Mouse (Mus musculus): ENCODE results near the gene Crispld2. TPM values are rescaled to one million over a fixed set of nuclear protein-coding genes. Genes with fewer than 3 reads are reported as not detected.

The Crispld2 gene
- total RNA-seq (2014; fragmentation: Nextera tagmentation) (0.24 and 0.45 TPM in 2 replicates), total RNA-seq (2017) (2.8 and 3.7 TPM in 2 replicates), polyA plus RNA-seq (2012) (0.23 and 0.24 TPM in 2 replicates)

DNA sequence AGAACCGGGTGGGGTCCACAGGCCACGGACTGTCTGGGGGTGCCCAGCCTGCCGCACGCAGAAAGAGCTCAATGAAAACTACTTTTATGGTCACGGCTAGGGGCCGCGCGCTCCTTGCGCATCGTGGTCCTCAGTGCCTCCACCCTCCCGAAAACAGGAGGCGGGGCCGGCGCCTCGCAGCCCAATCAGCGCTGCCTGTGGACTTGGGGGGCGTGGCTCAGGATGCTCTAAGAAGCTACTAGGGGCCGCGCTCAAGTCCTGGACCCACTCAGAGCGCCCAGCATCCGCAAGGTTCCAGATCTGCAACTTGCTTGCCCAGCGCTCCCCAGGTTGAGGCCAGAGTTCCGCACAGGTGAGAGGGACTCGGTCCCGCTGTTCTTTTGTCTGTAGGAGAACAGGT lies at the start of gene Crispld2:
Gene Crispld2, plus strand, starts transcription at position 190 of the 400 bp plus-strand sequence.
- Histone ChIP-seq H3K9me3 (replicated peaks) (no peaks in the 10 kb centered on the region), H3K36me3 (replicated peaks) (no peaks in the 10 kb centered on the region), H3K27me3 (ENCODE audit: insufficient read depth, low read length) (peaks cover 52% of the 10 kb centered on the region), H3K4me1 (ENCODE audit: insufficient read depth, low read depth, low read length) (no peaks in the 10 kb centered on the region), H3K4me3 (ENCODE audit: low read depth, low read length) (no peak within 1 kb of the TSS)
- ATAC-seq (ENCODE audit: extremely low read depth, insufficient number of reproducible peaks, low FRiP score, poor library complexity, severe bottlenecking) (no peak), DNase-seq (ENCODE audit: low spot score) (no peak)
- no peak for TF ChIP-seq CTCF (IDR thresholded peaks at IDR 0.05; ENCODE audit: low read depth, low read length)
- no peak for TF ChIP-seq GATA1 (IDR thresholded peaks at IDR 0.05; ENCODE audit: borderline replicate concordance, low read length)
- no peak for TF ChIP-seq TAL1 (conservative IDR thresholded peaks at IDR 0.05; ENCODE audit: low read depth, low read length)

DNA sequence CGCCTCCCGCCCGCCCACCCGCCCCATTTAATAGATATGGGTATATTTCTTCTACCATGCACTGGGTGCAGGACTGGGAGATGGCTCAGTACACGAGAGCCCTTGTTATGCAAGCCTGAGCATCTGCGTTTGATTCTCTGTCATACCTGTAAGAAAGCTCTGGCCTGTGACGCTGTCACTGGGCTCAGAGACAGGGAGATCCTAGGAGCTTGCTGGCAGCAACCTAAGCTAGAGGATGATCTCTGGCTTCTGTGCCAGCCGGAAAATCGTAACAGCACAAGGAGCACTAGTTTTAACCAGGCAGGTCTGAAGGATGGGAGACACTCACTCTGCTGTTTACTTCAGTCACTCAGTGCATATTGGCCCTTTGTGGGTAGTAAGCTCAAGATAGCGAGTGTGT lies 48.6 kb upstream of the Crispld2 start:
- Histone ChIP-seq H3K9me3 (replicated peaks) (no peaks in the 10 kb centered on the region), H3K36me3 (replicated peaks) (peaks cover 100% of the 10 kb centered on the region), H3K4me3 (ENCODE audit: low read depth, low read length) (no peak overlapping the region), H3K27me3 (ENCODE audit: insufficient read depth, low read length) (no peaks in the 10 kb centered on the region), H3K4me1 (ENCODE audit: insufficient read depth, low read depth, low read length) (peaks cover 33% of the 10 kb centered on the region)
- TF ChIP-seq CTCF (IDR thresholded peaks at IDR 0.05; ENCODE audit: low read depth, low read length) = no peak
- no peak for TF ChIP-seq GATA1 (IDR thresholded peaks at IDR 0.05; ENCODE audit: borderline replicate concordance, low read length)
- no peak for TF ChIP-seq TAL1 (conservative IDR thresholded peaks at IDR 0.05; ENCODE audit: low read depth, low read length)
- ATAC-seq (ENCODE audit: extremely low read depth, insufficient number of reproducible peaks, low FRiP score, poor library complexity, severe bottlenecking) = no peak
- no peak for DNase-seq (ENCODE audit: low spot score)

DNA sequence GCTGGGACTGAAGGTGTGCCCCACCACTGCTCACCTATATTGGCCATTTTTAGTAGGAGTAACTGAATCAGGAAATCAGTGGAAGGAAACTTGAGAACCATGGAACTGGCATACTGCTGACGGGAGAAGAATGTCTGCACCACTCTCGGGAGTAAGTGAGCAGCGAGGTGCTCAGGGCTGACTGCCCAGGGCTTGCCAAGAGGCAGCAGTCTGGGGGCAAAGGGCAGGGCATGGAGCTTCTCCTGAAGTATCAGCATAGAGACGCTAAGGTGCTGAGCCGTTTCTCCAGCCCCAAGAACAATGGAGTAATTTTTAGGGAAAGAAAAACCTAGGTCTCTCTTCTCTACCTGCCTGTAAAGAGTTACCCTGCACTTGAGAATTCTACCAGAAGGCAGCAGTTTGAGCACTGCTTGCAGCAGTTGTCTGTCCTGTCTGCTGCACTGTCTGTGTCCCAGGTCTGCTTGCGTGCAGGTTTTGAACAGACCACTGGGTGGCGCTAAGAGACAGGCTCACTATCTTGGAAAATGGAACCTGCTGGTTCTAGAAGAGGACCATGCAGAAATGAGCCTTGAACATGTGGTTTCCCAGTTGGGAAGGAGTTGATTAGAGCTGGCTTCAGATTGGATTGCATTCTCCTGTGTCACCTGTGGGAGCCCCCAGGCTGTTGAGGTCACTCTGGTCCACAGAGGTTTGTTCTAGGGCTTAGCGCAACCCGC lies 48.0 kb upstream of the Crispld2 start:
- Histone ChIP-seq H3K36me3 (replicated peaks) (peaks cover 100% of the 10 kb centered on the region), H3K4me3 (ENCODE audit: low read depth, low read length) (no peak overlapping the region), H3K9me3 (replicated peaks) (no peaks in the 10 kb centered on the region), H3K27me3 (ENCODE audit: insufficient read depth, low read length) (no peaks in the 10 kb centered on the region), H3K4me1 (ENCODE audit: insufficient read depth, low read depth, low read length) (peaks cover 33% of the 10 kb centered on the region)
- DNase-seq (ENCODE audit: low spot score) = peak; percentile 55
- TF ChIP-seq CTCF (IDR thresholded peaks at IDR 0.05; ENCODE audit: low read depth, low read length) (peak; percentile 76), POLR2AphosphoS5 (IDR thresholded peaks at IDR 0.05; ENCODE audit: insufficient replicate concordance, low read depth, low read length) (no peak), TAL1 (conservative IDR thresholded peaks at IDR 0.05; ENCODE audit: low read depth, low read length) (no peak), GATA1 (IDR thresholded peaks at IDR 0.05; ENCODE audit: borderline replicate concordance, low read length) (no peak), GATA2 (IDR thresholded peaks at IDR 0.05; ENCODE audit: borderline replicate concordance, low read depth, low read length) (no peak)
- peak; percentile 48; the same call in 1 of the 2 replicates for ATAC-seq (ENCODE audit: extremely low read depth, insufficient number of reproducible peaks, low FRiP score, poor library complexity, severe bottlenecking)

DNA sequence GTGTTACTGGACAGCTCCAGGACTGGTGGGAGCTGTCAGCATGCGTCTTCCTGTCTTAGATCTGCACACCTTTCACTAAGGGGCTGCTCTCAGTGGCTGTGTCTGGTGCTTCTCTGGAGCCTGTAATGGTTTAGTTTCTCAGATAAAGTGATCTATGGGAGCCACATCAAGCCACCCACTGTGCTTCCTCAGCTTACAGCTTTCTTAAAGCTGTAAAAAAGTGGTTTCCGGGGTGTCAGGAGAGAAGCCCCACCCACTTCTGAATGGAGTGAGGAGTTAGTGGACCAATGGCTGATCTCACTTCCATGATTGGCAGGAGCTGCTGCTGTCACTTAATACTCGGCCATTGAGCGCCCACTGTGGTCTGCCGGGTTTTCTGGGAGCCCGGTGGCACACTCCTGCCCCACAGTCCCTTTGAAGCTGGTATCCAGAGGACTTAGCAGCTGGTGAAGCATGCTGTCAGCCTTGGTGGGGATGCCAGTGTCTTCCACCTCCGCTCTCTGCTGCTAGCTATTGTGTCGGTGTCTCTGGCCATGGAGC lies 45.8 kb upstream of the Crispld2 start:
- H3K36me3 ChIP-seq (replicated peaks) = peaks cover 98% of the 10 kb centered on the region
- TF ChIP-seq GATA1 (IDR thresholded peaks at IDR 0.05; ENCODE audit: borderline replicate concordance, low read length) (no peak), CTCF (IDR thresholded peaks at IDR 0.05; ENCODE audit: low read depth, low read length) (no peak), POLR2AphosphoS5 (IDR thresholded peaks at IDR 0.05; ENCODE audit: insufficient replicate concordance, low read depth, low read length) (no peak), GATA2 (IDR thresholded peaks at IDR 0.05; ENCODE audit: borderline replicate concordance, low read depth, low read length) (no peak), TAL1 (conservative IDR thresholded peaks at IDR 0.05; ENCODE audit: low read depth, low read length) (no peak)
- no peaks in the 10 kb centered on the region for H3K9me3 ChIP-seq (replicated peaks)
- H3K4me1 ChIP-seq (ENCODE audit: insufficient read depth, low read depth, low read length) = peaks cover 28% of the 10 kb centered on the region
- no peak for ATAC-seq (ENCODE audit: extremely low read depth, insufficient number of reproducible peaks, low FRiP score, poor library complexity, severe bottlenecking)
- H3K27me3 ChIP-seq (ENCODE audit: insufficient read depth, low read length) = no peaks in the 10 kb centered on the region
- DNase-seq (ENCODE audit: low spot score) = no peak
- H3K4me3 ChIP-seq (ENCODE audit: low read depth, low read length) = no peak overlapping the region

DNA sequence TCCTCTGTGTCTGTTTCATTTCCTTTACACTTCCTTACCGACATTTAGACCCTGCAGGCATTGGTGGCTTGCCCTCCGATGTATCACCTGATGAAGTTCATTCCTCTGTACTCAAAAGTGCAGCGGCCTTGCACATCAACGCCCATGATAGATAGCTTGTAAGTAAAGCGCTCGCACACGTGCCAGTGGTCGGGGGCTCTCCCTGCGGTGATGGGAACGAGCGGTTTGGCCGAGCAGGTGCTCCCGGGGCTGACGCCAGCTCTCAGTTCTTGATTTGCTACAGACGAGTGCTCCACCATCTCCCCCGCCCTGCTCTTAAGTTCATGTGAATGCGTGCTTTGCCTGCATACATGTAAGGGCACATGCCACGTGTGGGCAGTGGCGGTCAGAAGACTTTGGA lies 44.6 kb upstream of the Crispld2 start:
- Histone ChIP-seq H3K27me3 (ENCODE audit: insufficient read depth, low read length) (no peaks in the 10 kb centered on the region), H3K4me3 (ENCODE audit: low read depth, low read length) (no peak overlapping the region), H3K36me3 (replicated peaks) (peaks cover 98% of the 10 kb centered on the region), H3K9me3 (replicated peaks) (no peaks in the 10 kb centered on the region), H3K4me1 (ENCODE audit: insufficient read depth, low read depth, low read length) (peaks cover 24% of the 10 kb centered on the region)
- TF ChIP-seq GATA2 (IDR thresholded peaks at IDR 0.05; ENCODE audit: borderline replicate concordance, low read depth, low read length) = no peak
- ATAC-seq (ENCODE audit: extremely low read depth, insufficient number of reproducible peaks, low FRiP score, poor library complexity, severe bottlenecking) = no peak
- no peak for DNase-seq (ENCODE audit: low spot score)

DNA sequence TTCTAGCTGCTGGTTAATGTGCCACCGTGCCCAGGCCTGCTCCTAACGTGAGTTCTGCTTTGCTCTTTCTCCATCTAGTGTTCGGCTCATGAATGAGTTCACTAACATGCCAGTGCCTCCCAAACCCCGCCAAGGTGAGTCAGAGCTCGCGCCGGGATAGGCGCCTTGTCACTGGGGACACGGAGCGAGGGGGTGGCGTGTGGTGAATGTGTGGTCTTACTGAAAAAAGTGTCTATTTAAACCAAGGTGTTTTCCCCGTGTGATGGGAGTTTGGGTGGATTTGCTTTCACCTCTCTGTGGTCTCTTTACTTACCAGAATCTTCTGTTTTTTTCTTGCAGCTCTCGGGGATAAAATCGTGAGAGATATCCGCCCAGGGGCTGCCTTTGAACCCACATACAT lies 43.9 kb upstream of the Crispld2 start:
- Histone ChIP-seq H3K9me3 (replicated peaks) (no peaks in the 10 kb centered on the region), H3K36me3 (replicated peaks) (peaks cover 98% of the 10 kb centered on the region), H3K4me1 (ENCODE audit: insufficient read depth, low read depth, low read length) (peaks cover 24% of the 10 kb centered on the region), H3K4me3 (ENCODE audit: low read depth, low read length) (no peak overlapping the region), H3K27me3 (ENCODE audit: insufficient read depth, low read length) (no peaks in the 10 kb centered on the region)
- ATAC-seq (ENCODE audit: extremely low read depth, insufficient number of reproducible peaks, low FRiP score, poor library complexity, severe bottlenecking) (no peak), DNase-seq (ENCODE audit: low spot score) (no peak)
- no peak for TF ChIP-seq TAL1 (conservative IDR thresholded peaks at IDR 0.05; ENCODE audit: low read depth, low read length)
- TF ChIP-seq CTCF (IDR thresholded peaks at IDR 0.05; ENCODE audit: low read depth, low read length) = no peak
- no peak for TF ChIP-seq GATA2 (IDR thresholded peaks at IDR 0.05; ENCODE audit: borderline replicate concordance, low read depth, low read length)
- no peak for TF ChIP-seq GATA1 (IDR thresholded peaks at IDR 0.05; ENCODE audit: borderline replicate concordance, low read length)
- TF ChIP-seq POLR2AphosphoS5 (IDR thresholded peaks at IDR 0.05; ENCODE audit: insufficient replicate concordance, low read depth, low read length) = no peak
